Mouse (Mus musculus): ENCODE data around the gene Gfra1. TPM values are rescaled to one million over a fixed set of nuclear protein-coding genes. Genes with fewer than 3 reads are reported as not detected.

The Gfra1 gene
- polyA plus RNA-seq (2016; fragmentation: Nextera tagmentation; extraction: Ambion mirVana), result 36.8 and 39.6 TPM in 2 replicates

DNA sequence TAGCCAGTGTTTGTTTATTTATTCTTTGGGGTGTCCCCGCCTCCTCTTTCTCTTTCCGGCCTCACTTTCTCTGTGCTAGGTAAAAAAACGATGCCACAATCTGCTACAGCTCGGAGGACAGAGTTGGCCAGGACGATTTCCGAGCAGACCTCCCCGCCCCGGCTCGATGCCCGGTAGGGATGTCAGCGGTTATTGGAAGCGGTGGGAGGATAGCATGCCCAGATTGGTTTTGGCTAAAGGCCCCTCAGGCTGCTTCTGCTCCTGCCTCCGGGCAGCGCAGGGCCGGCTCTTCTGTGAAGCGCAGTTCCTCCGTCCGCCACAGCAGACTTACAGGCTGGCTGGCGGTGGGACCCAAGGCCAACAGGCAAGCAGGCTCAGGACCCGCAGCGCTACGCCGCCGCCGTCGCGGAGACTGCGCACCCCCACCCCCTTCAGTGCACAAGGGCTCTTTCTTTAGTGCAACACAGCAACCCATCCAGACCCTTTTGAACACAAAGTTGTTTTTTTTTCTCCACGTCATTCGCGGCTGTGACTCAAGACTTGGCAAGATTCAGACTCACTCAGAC is at the start of gene Gfra1:
Gfra1 (minus strand) TSS at position 414 of the 566 bp plus-strand sequence.
- peaks cover 60% of the 10 kb centered on the region for H3K4me1 ChIP-seq
- H3K9ac ChIP-seq (replicated peaks), result peak within 1 kb of the TSS; percentile 64
- peak within 1 kb of the TSS; percentile 95 for H3K4me2 ChIP-seq (replicated peaks)
- H3K36me3 ChIP-seq, result no peaks in the 10 kb centered on the region
- no peaks in the 10 kb centered on the region for H3K9me3 ChIP-seq
- under 1% methylated on average over 31 of the region's 31 CpGs for WGBS
- peak within 1 kb of the TSS; percentile 56 for H3K4me3 ChIP-seq
- ATAC-seq (ENCODE audit: low FRiP score, low read depth), result peak; percentile 64
- H3K27ac ChIP-seq (replicated peaks), result peak within 1 kb of the TSS; percentile 73
- peaks cover 50% of the 10 kb centered on the region for H3K27me3 ChIP-seq

DNA sequence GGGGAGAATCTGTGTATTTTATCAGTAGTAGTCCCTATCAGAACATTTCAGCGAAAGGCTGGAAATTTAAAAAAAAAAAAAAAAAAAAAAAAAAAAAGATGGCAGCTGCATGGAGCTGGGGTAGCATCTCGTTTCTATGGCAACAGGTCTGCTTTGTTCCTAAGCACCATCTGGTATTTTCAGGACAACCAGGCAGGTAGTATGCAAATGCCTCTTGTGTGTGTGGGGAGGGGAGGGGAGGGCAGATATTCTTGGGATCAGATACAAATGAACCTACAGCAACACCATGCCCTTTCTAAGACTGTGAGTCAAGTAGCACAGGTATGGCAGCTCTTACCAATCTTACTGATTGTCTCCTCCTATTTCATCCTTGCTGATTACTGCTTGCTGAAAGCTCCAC is 44.3 kb upstream of the Gfra1 start:
- Histone ChIP-seq H3K27ac (replicated peaks) (no peak overlapping the region), H3K9ac (replicated peaks) (no peak overlapping the region), H3K9me3 (no peaks in the 10 kb centered on the region), H3K4me2 (replicated peaks) (no peak overlapping the region), H3K4me1 (peaks cover 4% of the 10 kb centered on the region; the same call in 1 of the 2 replicates), H3K27me3 (no peaks in the 10 kb centered on the region), H3K4me3 (no peak overlapping the region), H3K36me3 (no peaks in the 10 kb centered on the region)
- WGBS, result 96% methylated on average over 2 of the region's 2 CpGs
- ATAC-seq (ENCODE audit: low FRiP score, low read depth), result peak; percentile 23; the same call in 1 of the 2 replicates

DNA sequence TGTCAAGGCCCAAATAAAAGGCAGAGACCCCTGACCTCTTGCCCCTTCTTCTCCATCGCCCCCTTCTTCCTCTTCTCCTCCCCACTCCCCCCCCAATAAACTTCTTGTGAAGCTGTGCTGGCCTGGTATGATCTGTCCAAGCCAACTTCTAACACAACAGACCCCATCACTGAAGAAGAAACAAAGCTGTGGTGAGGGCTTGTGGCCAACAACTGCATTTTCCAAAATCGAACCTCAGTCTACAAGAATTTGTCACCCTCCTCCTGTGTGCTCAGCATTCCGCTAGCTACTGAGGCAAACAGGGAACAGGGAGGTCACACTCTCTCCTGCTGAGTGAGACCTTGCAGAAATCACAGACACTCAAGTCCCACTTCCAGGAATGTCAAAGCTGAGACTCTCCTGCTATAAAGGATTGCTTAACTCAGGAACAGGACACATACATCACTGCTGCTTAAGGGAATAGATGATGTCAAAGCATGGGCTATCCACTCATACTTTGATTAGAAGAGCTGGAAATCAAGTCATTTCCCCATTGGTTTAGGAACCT is 43.8 kb upstream of the Gfra1 start:
- no peak overlapping the region for H3K9ac ChIP-seq (replicated peaks)
- H3K4me1 ChIP-seq, result peaks cover 4% of the 10 kb centered on the region; the same call in 1 of the 2 replicates
- H3K36me3 ChIP-seq, result no peaks in the 10 kb centered on the region
- H3K4me2 ChIP-seq (replicated peaks), result no peak overlapping the region
- no peaks in the 10 kb centered on the region for H3K9me3 ChIP-seq
- no peak overlapping the region for H3K27ac ChIP-seq (replicated peaks)
- no peak overlapping the region for H3K4me3 ChIP-seq
- 75% methylated on average over 3 of the region's 3 CpGs for WGBS
- no peaks in the 10 kb centered on the region for H3K27me3 ChIP-seq
- ATAC-seq (ENCODE audit: low FRiP score, low read depth), result no peak

DNA sequence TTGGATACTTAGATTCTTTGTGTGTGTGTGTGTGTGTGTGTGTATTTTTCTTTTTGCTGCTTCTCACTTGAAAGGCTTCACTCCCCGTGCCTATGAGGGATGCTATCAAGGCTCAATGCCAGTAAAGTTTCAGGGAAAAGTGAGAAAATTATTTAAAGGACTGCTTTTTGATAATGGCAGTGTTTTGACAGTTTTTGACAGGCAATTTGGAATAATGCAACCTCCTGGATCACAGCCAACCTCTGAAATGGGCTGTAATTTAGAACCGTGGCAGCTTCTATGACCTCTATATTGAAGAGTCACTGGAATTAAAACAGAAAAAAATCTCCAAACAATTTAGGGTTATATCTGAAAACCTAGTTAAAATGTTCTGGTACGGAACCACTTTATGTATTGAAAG is 41.4 kb upstream of the Gfra1 start:
- H3K9me3 ChIP-seq, result no peaks in the 10 kb centered on the region
- no peaks in the 10 kb centered on the region for H3K27me3 ChIP-seq
- WGBS, result 81% methylated on average over 3 of the region's 3 CpGs
- no peak overlapping the region for H3K27ac ChIP-seq (replicated peaks)
- no peak overlapping the region for H3K4me2 ChIP-seq (replicated peaks)
- no peaks in the 10 kb centered on the region for H3K36me3 ChIP-seq
- no peak overlapping the region for H3K9ac ChIP-seq (replicated peaks)
- H3K4me1 ChIP-seq, result 0 out of 2 replicates have a peak, but pooled peaks cover 4% of the 10 kb centered on the region
- ATAC-seq (ENCODE audit: low FRiP score, low read depth), result no peak
- no peak overlapping the region for H3K4me3 ChIP-seq

DNA sequence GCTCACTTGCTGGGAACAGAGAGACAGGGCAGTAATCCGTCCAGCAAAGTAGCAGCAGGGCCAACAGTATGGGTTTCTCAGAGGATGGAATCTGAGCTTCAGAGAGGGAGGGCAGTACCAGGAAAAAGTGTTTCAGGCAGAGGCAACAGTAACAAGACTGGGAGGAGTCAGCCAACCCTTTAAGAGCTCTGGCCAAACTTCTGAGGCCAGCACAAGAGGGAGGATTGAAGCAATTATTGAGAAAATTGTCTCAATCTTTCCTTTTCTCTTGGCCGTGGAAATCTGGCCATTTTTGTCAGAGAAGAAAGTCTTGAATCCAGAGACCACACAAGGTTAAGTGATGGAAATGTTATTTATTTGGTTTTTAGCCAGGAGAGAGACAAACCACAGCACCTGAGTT is 31.0 kb upstream of the Gfra1 start:
- H3K9me3 ChIP-seq, result 0 out of 2 replicates have a peak, but pooled peaks cover 8% of the 10 kb centered on the region
- WGBS, result 63% methylated on average over 2 of the region's 2 CpGs
- ATAC-seq (ENCODE audit: low FRiP score, low read depth), result no peak
- H3K4me3 ChIP-seq, result no peak overlapping the region
- H3K4me1 ChIP-seq, result no peaks in the 10 kb centered on the region
- no peak overlapping the region for H3K9ac ChIP-seq (replicated peaks)
- no peak overlapping the region for H3K4me2 ChIP-seq (replicated peaks)
- no peaks in the 10 kb centered on the region; the same call in 1 of the 2 replicates for H3K27me3 ChIP-seq
- no peaks in the 10 kb centered on the region for H3K36me3 ChIP-seq
- H3K27ac ChIP-seq (replicated peaks), result no peak overlapping the region

DNA sequence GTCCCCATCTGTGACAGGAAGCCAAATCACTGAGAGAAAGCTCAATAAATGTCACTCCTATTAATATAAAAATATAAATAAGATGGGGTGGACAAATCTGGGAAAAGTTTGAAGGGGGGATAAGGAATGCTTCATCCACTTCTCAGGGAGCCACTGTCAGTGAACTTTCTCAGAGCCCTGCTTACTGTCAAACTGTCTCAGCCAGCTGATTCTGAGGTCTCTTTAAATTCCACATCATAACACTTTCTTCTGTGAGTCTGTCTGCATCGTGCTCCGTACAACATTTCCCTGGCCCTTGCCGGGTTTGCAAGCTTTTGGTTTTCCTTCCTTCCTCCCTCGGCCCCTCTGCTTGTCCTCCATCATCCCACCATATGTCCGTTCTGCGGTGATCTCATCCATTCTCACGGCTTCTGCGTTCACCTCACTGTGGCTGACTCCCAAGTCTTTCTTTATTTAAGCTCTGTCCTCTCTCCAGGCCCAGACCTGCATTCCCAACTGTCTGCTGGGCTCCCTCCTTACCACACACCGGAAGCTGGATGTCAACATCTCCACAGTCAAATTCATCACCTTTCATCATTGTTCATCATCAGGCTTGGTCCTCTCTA is 26.8 kb upstream of the Gfra1 start:
- no peaks in the 10 kb centered on the region for H3K4me1 ChIP-seq
- peaks cover 13% of the 10 kb centered on the region; the same call in 1 of the 2 replicates for H3K9me3 ChIP-seq
- no peak overlapping the region for H3K27ac ChIP-seq (replicated peaks)
- WGBS, result 90% methylated on average over 9 of the region's 9 CpGs
- no peak overlapping the region for H3K9ac ChIP-seq (replicated peaks)
- H3K36me3 ChIP-seq, result no peaks in the 10 kb centered on the region
- no peak overlapping the region for H3K4me2 ChIP-seq (replicated peaks)
- no peak for ATAC-seq (ENCODE audit: low FRiP score, low read depth)
- H3K4me3 ChIP-seq, result no peak overlapping the region
- no peaks in the 10 kb centered on the region; the same call in 1 of the 2 replicates for H3K27me3 ChIP-seq

DNA sequence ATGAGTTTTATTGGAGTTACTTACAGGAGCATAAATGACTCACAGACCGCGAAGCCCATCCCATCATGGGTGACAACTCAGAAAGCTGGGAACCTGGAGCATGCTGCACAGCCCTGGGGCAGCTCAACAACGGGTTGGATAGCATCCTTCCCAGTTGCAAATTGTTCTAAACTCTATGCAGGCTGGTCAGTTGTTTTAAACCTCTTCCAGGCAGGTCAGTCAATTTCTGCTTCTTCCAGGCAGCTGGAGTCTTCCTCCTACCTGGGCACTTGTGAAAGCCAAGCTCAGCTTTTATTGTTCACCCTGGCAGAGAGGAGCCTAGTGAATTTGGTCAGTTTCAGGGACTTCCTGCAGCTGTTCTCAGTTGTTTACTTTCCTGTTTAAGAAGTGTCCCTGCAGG is 18.5 kb upstream of the Gfra1 start:
- WGBS, result 94% methylated on average over 3 of the region's 3 CpGs
- no peak overlapping the region for H3K4me3 ChIP-seq
- H3K9me3 ChIP-seq, result 0 out of 2 replicates have a peak, but pooled peaks cover under 1% of the 10 kb centered on the region
- no peaks in the 10 kb centered on the region for H3K36me3 ChIP-seq
- H3K27ac ChIP-seq (replicated peaks), result no peak overlapping the region
- H3K27me3 ChIP-seq, result no peaks in the 10 kb centered on the region
- H3K4me2 ChIP-seq (replicated peaks), result no peak overlapping the region
- no peaks in the 10 kb centered on the region for H3K4me1 ChIP-seq
- H3K9ac ChIP-seq (replicated peaks), result no peak overlapping the region
- no peak for ATAC-seq (ENCODE audit: low FRiP score, low read depth)

DNA sequence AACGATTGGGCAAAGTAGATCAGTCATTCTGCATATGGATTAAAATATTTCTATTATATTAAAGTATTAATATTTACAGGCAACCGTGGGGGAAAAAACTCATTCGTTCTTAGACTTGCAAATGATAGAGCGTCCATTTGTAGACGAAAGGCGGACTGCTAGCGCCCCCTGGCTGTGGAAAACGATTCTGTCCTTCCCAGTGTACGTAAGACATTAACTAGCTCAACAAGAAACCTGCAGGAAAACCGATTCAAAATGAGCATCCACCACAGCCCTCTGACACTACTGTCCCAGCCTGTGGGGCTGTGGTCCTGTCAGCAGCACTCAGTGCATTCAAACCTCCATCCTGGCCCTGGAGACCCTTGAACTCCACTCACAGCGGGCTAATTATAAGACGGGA is 13.7 kb upstream of the Gfra1 start:
- no peaks in the 10 kb centered on the region for H3K27me3 ChIP-seq
- H3K36me3 ChIP-seq, result no peaks in the 10 kb centered on the region
- H3K9ac ChIP-seq (replicated peaks), result no peak overlapping the region
- 0 out of 2 replicates have a peak, but pooled peaks cover 8% of the 10 kb centered on the region for H3K4me1 ChIP-seq
- WGBS, result 17% methylated on average over 12 of the region's 12 CpGs
- no peaks in the 10 kb centered on the region for H3K9me3 ChIP-seq
- H3K4me2 ChIP-seq (replicated peaks), result no peak overlapping the region
- H3K27ac ChIP-seq (replicated peaks), result no peak overlapping the region
- no peak overlapping the region for H3K4me3 ChIP-seq
- ATAC-seq (ENCODE audit: low FRiP score, low read depth), result no peak

DNA sequence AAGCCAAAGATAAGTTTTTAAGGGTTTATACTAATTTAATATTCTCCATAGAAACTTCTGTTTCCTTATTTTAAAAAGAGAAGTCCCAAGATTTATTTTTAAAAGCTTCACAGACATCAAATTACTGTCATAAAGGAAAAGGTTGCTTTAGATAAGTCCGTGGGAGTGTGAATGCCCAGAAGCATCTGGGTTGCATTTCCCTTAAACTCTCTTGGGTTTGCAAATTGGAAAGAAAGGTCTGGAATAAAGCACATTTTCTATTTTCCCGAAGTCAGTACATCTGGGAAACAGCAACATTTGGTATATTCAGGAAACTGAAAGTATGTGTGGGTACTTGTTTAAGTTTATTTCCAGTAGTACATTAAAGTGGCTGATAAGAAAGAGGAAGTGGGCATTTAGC is 12.6 kb upstream of the Gfra1 start:
- Histone ChIP-seq H3K4me3 (no peak overlapping the region), H3K9me3 (no peaks in the 10 kb centered on the region), H3K9ac (replicated peaks) (no peak overlapping the region), H3K27ac (replicated peaks) (no peak overlapping the region), H3K36me3 (no peaks in the 10 kb centered on the region), H3K4me1 (0 out of 2 replicates have a peak, but pooled peaks cover 8% of the 10 kb centered on the region), H3K4me2 (replicated peaks) (no peak overlapping the region), H3K27me3 (no peaks in the 10 kb centered on the region)
- 57% methylated on average over 2 of the region's 2 CpGs for WGBS
- ATAC-seq (ENCODE audit: low FRiP score, low read depth), result no peak

DNA sequence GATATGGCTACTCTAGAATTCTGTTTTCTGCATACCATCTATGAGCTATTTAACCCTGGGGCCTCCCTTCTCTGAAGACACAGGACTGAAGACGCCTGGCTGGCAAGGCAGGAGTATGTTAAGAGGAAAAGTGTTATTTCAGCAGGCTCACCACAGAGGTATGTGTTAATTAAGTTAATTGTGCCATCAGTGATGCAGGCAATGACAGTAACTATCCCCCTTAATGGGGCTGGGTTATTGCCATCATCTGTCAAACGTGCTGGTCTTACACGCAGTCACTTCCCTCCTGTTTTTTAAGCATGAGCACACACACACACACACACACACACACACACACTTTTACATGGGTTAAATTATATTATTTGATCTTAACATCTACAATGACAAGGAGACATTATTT is 8.0 kb upstream of the Gfra1 start:
- no peaks in the 10 kb centered on the region for H3K36me3 ChIP-seq
- peaks cover 17% of the 10 kb centered on the region for H3K4me1 ChIP-seq
- H3K9ac ChIP-seq (replicated peaks), result no peak overlapping the region
- ATAC-seq (ENCODE audit: low FRiP score, low read depth), result no peak
- H3K27me3 ChIP-seq, result no peaks in the 10 kb centered on the region
- 79% methylated on average over 3 of the region's 3 CpGs for WGBS
- H3K27ac ChIP-seq (replicated peaks), result no peak overlapping the region
- no peak overlapping the region for H3K4me2 ChIP-seq (replicated peaks)
- no peaks in the 10 kb centered on the region for H3K9me3 ChIP-seq
- no peak overlapping the region for H3K4me3 ChIP-seq

DNA sequence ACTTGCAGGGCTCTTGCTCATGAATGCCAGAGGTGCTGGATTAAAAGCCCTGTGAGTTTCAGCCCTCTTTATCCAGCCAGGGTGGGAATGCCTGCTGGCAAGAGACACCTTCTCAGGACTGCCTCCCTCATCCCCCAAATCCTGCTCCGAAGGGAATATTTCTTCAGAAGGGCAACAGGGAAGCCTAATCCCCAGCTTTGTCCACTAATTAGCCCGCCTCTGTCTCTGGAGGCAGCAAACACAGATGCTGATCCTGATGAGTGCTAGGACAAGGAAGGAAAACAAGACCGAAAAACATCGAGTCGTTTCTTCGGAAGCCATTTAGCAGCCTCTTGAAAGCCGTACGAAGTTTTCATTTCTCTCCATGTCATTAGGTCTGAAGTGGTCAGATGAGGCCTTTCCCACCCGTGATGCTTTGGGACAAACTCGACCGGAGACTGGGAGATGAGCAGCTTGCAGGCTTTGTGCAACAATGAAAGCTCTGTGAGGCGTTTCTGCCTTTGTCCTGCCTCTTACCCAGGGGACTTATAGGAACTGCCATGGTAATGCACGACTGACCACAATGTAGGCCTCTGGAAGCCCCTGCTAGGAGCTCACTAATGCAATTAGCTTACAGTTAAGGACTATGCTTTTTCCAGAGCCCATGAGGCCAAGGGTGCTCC is 4.8 kb upstream of the Gfra1 start:
- H3K27ac ChIP-seq (replicated peaks), result peak overlapping the region; percentile 73
- peak; percentile 53; the same call in 1 of the 2 replicates for ATAC-seq (ENCODE audit: low FRiP score, low read depth)
- no peaks in the 10 kb centered on the region for H3K36me3 ChIP-seq
- peaks cover 11% of the 10 kb centered on the region for H3K27me3 ChIP-seq
- 8% methylated on average over 13 of the region's 13 CpGs for WGBS
- H3K4me2 ChIP-seq (replicated peaks), result peak overlapping the region; percentile 7; the same call in 1 of the 2 replicates
- no peak overlapping the region; the same call in 1 of the 2 replicates for H3K9ac ChIP-seq (replicated peaks)
- H3K4me1 ChIP-seq, result peaks cover 27% of the 10 kb centered on the region
- H3K4me3 ChIP-seq, result no peak overlapping the region
- no peaks in the 10 kb centered on the region for H3K9me3 ChIP-seq
